Mouse (Mus musculus) neutrophil, adult 5-6 weeks (primary cell): ENCODE data around the gene Acy3. TPM values are rescaled to one million over a fixed set of nuclear protein-coding genes. Genes with fewer than 3 reads are reported as not detected.
A peak's percentile ranks its signal among the peaks of the same experiment; 100 is the strongest.

ENCODE experiments used
- ATAC-seq: fragments of 151-379, 151-347 bp; 2 replicates; pipeline ENCODE4 v1.8.0; 2017; ENCODE audit warnings: mild to moderate bottlenecking, moderate TSS enrichment; ENCODE audit not compliant: insufficient number of reproducible peaks, poor library complexity, low FRiP score, severe bottlenecking; ENCODE audit errors: extremely low read depth
- total RNA-seq: library from RNA; stranded (forward); fragments of 200-1000 nt; gene quantifications from 2 replicates; pipeline ENCODE4 v1.2.3, GENCODE M21; 2017

Gene Acy3
- total RNA-seq, 1 experiment from 2014 or later: not detected

DNA sequence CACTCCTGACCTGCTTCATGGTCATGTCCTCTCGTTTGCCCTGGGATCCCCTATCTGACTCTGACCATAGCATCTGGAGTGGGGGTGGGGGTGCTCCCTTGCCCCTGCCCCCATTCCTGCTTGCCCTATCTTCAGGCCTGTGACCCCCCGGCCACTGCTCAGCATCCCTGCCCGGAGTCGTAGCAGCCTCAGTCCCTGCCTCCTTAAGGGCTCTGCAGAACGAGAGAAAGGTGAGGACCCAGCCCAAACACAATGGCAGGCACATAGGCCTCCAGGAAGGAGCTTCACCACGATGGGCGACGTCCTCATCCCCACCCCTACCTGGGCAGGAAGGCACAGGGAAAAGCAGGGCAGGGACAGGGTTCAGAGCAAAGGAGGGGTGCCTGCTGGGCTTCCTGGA, 12.0 kb downstream of the Acy3 start:
- no peak for ATAC-seq

GRCm38 (mm10) chr19:3999121-3999730, 12.9 kb downstream of the Acy3 start:
- ATAC-seq: no peak

- peak; percentile 89 for ATAC-seq
Measured at GRCm38 (mm10) chr19:4000119-4000900, 13.9 kb downstream of the Acy3 start, which contains the start of the genes Nudt8 and Gm49405. Gene Nudt8, plus strand, starts transcription at chr19:4000580. Gene Gm49405, plus strand, starts transcription at chr19:4000626.

DNA sequence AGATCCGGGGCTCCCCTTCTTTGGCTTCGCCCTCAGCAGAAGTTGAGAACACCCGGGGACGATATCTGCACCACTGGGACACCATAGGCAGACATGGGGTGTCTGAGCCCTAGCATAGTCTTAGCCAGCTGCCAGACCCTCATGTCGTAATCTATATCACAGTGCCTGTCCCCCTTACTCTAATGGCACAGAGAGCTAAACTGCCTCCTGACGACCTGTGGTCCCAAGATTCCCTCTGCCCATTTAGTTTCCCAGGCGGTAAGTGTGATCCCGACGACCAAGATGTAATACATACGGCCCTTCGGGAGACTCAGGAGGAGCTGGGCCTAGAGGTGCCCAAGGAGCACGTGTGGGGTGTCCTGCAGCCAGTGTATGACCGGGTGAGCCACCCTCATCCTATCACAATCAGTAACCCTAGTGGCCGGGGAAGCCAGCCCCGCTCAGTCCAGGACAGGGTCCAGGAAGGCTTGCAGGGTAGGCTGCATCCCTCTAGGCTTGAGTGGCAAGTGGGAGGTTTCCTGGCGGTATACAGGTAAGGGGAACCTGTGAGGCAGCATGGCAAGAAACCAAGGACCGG, 14.7 kb downstream of the Acy3 start:
- no peak for ATAC-seq

DNA sequence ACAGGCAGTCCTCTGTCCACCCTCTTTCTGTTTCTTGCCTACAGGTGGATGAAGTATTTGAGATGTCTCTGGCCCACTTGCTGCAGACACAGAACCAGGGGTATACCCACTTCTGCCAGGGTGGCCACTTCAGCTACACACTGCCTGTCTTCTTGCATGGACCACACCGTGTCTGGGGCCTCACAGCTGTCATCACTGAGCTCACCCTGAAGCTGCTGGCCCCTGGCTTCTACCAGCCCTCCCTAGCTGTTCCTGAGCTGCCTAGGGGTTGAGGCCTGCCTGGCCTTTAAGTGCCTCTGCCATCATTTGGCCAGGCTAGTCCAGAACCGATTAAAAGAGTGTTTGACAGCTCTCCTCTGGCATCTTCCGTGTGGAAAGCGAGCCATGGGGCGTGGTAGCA, 15.4 kb downstream of the Acy3 start:
- ATAC-seq: no peak

DNA sequence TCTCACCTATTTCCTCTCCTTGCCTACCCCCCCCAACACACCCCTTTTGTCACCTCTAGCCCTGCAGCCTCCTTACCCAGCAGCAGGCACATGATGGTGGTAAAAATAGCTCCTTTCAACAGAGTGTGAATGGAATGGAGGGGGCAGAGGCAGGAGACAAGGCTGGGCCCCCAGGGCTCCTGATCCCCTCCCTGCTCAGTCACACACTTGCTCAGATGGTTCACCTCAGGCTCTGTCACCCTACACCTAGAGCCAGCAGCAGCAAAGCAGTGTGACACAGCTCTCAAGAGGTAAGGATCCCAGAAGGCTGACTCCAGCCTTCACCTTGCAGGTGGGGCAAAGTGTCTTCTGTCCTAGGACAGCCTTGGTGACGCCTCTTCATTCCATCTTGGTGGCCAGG, 16.7 kb downstream of the Acy3 start, which contains the start of gene Doc2g:
Gene Doc2g (plus strand): TSS at position 202 of the 400 bp plus-strand sequence.
- no peak for ATAC-seq

DNA sequence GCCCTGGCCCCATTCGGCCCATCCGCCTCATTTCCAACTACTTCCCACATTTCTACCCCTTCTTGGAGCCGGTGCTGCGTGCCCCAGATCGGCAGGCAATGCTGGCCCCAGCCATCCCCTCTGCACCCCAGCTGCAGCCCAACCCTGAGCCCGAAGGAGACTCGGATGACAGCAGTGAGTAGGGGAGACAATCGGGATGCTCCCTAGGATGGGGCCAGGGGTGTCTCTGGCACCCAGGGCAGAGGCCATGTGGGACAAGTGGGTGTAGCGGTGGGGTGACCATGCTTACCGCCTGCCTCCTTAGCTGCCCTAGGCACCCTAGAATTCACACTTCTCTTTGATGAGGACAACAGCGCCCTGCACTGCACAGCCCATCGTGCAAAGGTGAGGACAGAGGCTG, 17.3 kb downstream of the Acy3 start:
- no peak for ATAC-seq

DNA sequence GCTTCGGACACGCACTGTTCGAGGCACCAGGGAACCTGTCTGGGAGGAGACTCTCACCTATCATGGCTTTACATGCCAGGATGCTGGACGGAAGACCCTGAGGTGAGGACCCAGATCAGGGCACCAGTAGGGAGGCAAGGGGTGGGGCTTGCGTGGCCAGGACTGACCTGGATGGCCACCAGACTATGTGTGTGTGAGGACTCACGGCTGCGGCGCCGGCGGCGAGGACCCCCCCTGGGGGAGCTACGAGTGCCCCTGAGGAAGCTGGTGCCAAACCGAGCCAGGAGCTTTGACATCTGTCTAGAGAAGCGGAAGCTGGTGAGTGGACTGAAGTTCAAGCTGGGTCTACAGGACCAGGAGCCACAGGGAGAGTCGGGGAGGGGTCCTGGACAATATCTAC, 18.0 kb downstream of the Acy3 start:
- no peak for ATAC-seq

DNA sequence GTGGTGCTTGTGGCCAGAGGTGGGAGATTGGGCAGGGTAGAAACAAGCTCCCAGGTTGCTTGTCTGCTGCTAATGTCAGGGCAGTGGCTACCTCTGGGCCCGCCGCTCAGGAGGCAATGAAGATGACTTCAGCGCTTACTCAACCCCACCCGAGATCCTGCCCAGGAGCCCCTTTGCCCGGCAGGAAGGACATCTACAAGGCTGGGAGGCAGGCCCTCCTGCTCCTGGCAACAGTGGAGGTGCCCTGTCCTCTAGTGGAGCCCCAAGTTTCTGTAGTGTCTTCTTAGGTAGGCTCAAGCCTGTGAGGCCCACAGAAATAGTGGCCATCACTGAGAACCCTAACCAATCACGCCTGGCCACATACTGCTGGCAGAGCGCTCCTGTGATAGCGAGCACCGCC, 18.7 kb downstream of the Acy3 start:
- ATAC-seq: no peak

GRCm38 (mm10) chr19:4005971-4006370, 19.6 kb downstream of the Acy3 start:
- ATAC-seq: no peak

GRCm38 (mm10) chr19:4011086-4011485, 24.7 kb downstream of the Acy3 start:
- ATAC-seq: no peak

DNA sequence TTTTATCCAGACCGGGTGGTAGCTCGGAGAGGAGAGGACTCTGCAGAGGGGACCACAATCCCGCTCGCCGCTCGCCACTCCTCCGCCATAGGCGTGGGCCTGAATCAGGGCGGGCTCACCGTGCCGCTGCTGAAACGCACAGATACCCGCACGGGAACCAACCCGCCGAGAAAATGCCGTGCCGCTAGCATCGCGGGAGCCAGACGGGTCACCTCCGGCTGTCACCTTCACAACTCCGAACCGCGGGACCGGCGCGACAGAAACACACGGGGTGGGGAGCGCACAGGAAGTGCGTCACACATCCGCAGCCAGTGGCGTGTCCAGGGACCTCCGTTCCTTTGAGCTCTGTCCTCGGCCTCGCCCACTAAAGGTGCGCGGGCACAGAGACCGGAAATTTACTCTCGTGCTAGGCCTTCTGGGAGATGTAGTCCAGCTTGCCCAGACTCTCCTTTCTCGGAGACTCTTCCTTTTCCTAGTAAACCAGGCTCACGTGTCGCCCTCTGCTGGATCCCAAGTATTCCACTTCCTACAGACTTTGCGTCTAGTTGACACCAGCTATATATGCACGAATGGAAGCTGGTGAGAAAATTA, 26.2 kb downstream of the Acy3 start, which contains the start of gene Ndufv1:
Gene Ndufv1 (minus strand): TSS at position 375 of the 591 bp plus-strand sequence.
- peak; percentile 98 for ATAC-seq

- no peak for ATAC-seq
Measured at GRCm38 (mm10) chr19:4013066-4013465, 26.7 kb downstream of the Acy3 start.

DNA sequence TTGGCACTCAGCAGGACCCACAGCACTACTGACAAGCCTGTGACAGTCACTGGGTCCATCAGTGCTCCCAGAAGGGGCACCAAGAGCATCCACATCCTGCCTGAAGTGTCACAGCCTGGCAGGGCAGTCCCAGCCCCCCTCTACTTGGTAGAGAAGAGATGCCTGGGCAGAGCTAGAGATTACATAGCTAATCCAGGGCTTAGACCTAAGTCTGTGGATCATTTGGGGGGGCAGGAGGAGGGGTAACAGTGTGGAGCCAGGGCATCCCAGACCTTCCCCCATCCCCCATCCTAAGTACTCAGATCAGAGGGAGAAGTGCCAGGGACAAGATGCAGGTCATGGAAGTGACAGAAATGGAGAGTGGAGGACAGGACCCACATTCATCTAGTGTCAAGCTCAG, 28.4 kb downstream of the Acy3 start:
- no peak for ATAC-seq

DNA sequence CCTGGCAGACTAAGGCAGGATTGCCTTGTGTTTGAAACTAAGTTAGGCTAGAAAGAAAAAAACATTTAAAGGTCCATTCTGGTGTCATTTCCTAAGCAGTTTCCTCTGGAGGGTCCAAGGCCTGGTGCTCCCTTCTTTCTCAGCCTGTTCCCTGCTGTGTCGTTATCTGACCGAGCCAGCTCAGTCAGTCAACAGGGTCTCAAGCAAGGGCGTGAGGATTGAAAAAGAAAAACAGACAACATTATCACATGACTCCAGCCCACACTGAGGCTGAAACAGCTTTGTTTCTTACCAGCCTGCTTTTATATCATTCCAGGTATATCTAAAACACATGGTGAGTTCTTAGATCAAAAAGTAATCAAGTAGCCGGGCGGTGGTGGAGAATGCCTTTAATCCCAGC, 29.3 kb downstream of the Acy3 start:
- ATAC-seq: no peak

DNA sequence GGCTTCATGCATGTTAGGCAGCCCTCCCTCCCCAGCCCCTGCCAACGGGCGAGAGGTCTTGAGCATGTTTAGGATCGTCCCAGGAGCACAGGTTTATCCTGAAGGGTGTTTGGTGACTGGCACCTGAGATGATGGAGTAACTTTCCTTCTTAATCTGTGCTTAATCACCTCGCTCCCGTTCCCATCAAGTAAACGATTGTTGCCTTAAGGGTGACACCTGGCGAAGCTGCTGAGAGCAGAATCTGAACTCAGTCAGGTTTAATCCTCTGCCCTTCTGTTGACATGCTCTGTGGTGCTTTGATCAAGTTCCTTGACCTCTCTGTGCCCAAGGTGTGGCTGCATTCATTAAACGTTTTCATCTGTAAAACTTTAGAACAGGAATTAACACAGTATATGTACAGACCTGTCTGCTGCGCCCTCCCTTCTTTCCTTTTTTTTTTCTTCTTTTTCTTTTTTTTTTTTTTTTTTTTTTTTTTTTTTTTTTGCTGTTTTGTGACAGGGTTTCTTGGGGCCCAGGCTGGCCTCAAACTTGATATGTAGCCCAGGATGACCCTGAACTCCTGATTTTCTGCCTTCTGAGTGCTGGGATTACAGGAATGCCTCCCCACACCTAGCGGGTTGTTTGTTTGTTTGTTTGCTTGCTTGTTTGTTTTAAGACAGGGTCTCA, 31.7 kb downstream of the Acy3 start:
- no peak for ATAC-seq

GRCm38 (mm10) chr19:4018743-4019583, 32.6 kb downstream of the Acy3 start:
- peak; percentile 88 for ATAC-seq

DNA sequence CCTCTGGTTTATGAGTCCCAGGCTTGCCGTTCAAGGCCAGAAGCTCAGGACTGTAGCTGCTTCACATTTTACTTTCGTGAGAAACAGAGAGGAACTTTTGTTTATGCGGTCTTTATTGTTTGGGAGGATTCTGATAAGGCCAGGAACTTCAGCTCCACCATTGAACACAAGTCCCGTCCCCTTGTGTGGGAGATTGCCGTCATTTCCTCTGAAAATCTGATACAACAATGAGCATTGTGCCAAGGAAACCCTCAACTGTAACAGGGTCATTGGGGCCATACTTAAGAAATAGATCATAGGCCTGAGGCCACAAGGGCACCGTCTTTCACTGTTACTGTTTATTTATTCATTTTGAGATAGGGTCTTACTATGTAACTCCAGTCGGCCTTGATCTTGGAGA, 36.8 kb downstream of the Acy3 start:
- no peak for ATAC-seq
